Mouse (Mus musculus) right cerebral cortex, postnatal 10 days (tissue): ENCODE results near the gene Rasgrp2.
A peak's percentile ranks its signal among the peaks of the same experiment; 100 is the strongest.

ENCODE experiments used
- DNase-seq, 2 experiments: peaks; one replicate each; pipeline ENCODE4 v3.0.0; 2021; ENCODE audit warnings: low spot score in 2 of 2

Gene Rasgrp2

GRCm38 (mm10) chr19:6382323-6382924 lies 16.7 kb upstream of the Rasgrp2 start:
- no peak for DNase-seq

- no peak for DNase-seq
Observed at GRCm38 (mm10) chr19:6383470-6383869, 15.7 kb upstream of the Rasgrp2 start.

- peak; percentile 79 to 80 for DNase-seq
Observed at GRCm38 (mm10) chr19:6384128-6384527, 15.0 kb upstream of the Rasgrp2 start, which contains the start of gene Pygm. TSS of gene Pygm (plus strand) at chr19:6384399.

- DNase-seq: no peak
Observed at GRCm38 (mm10) chr19:6384954-6385353, 14.2 kb upstream of the Rasgrp2 start.

- no peak for DNase-seq
Observed at GRCm38 (mm10) chr19:6385419-6385818, 13.7 kb upstream of the Rasgrp2 start.

- DNase-seq: no peak
Observed at GRCm38 (mm10) chr19:6385821-6386220, 13.3 kb upstream of the Rasgrp2 start.

GRCm38 (mm10) chr19:6386234-6386633 lies 12.9 kb upstream of the Rasgrp2 start:
- no peak for DNase-seq

- no peak for DNase-seq
Observed at GRCm38 (mm10) chr19:6388006-6388405, 11.1 kb upstream of the Rasgrp2 start.

GRCm38 (mm10) chr19:6389803-6390202 lies 9.3 kb upstream of the Rasgrp2 start:
- no peak for DNase-seq

- no peak for DNase-seq
Observed at GRCm38 (mm10) chr19:6390251-6390650, 8.9 kb upstream of the Rasgrp2 start.

- no peak for DNase-seq
Observed at GRCm38 (mm10) chr19:6392743-6393393, 6.3 kb upstream of the Rasgrp2 start.

- DNase-seq: no peak
Observed at GRCm38 (mm10) chr19:6393637-6394036, 5.5 kb upstream of the Rasgrp2 start.

GRCm38 (mm10) chr19:6396237-6396636 lies 2.9 kb upstream of the Rasgrp2 start:
- DNase-seq: no peak

GRCm38 (mm10) chr19:6397582-6398249 lies 1.4 kb upstream of the Rasgrp2 start:
- DNase-seq: no peak

GRCm38 (mm10) chr19:6398447-6399284 lies 474 bp upstream of the Rasgrp2 start:
- peak; percentile 82 to 83 for DNase-seq

- DNase-seq: peak; percentile 78 to 85
Observed at GRCm38 (mm10) chr19:6400096-6401086, 1.3 kb downstream of the Rasgrp2 start.

GRCm38 (mm10) chr19:6401131-6401815 lies 2.1 kb downstream of the Rasgrp2 start:
- peak; percentile 70 to 76 for DNase-seq

GRCm38 (mm10) chr19:6401951-6402350 lies 2.8 kb downstream of the Rasgrp2 start:
- no peak for DNase-seq

- no peak for DNase-seq
Observed at GRCm38 (mm10) chr19:6403869-6404268, 4.7 kb downstream of the Rasgrp2 start.

- no peak for DNase-seq
Observed at GRCm38 (mm10) chr19:6405433-6405832, 6.3 kb downstream of the Rasgrp2 start.
